Mouse (Mus musculus) gastrocnemius, postnatal 25 days (tissue): ENCODE results near the gene Nup160. TPM values are rescaled to one million over a fixed set of nuclear protein-coding genes. Genes with fewer than 3 reads are reported as not detected.

ENCODE experiments used
- DNase-seq: peaks from one replicate; pipeline ENCODE4 v3.0.0; 2022
- long read RNA-seq, 2 experiments: library from polyadenylated mRNA; stranded (forward); transcript quantifications; one replicate each; pipeline ENCODE4 v2.0.0; 2021
- total RNA-seq, 2 experiments: library from RNA; stranded (reverse); gene quantifications; 1 replicate in 1 of 2; 2 replicates in 1 of 2; pipeline ENCODE4 v1.2.3; 2021

The Nup160 gene
- total RNA-seq, result 1 to 10 TPM; 6.0 to 9.3 TPM
- long read RNA-seq, experiment 1, partial matches to known transcripts, result 2 of 3 reads
- long read RNA-seq, experiment 1, other reads (novel, unspliced or antisense), result 1 of 3 reads
- long read RNA-seq, experiment 2, partial matches to known transcripts, result 7 of 8 reads
- long read RNA-seq, experiment 2, other reads (novel, unspliced or antisense), result 1 of 8 reads

DNA sequence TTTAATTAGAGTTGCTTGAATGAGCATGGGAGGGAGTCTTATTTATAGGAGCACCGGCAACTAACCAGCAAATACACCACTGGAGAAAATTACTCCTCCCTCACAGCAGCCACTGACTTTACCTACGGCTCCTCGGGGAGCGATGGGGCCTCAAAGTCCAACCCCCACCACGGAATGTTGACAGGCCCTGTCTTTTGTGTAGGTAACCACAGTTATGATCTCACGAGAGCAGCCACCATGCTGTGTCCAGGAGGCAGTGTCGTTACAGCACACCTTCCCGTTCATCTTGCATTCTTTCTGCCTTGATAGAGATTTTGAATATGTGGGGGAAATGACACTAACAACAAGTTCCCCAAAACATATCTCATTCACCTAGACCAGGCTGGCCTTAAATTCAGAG, at the start of gene Nup160:
TSS of gene Nup160 (plus strand) at position 209 of the 400 bp plus-strand sequence.
- no peak for DNase-seq

DNA sequence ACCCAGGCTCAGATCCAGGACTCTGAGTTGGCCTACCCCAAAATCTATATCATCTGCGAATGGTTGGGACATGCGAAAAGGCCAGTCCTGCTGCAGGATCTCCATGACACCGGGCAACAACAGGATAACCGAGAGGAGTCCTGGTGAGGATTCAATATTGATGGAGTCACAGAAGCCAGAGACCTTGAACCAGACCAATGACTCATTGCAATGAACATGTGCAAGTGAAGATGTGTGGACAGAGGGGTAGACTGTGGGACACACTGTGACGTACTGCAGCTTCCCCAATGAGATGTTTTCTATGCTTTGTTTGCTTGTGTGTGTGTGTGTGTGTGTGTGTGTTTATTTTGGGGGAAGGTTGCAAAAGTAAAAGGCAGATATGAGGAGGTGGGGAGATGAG, 48.8 kb upstream of the Nup160 start:
- DNase-seq, result no peak

DNA sequence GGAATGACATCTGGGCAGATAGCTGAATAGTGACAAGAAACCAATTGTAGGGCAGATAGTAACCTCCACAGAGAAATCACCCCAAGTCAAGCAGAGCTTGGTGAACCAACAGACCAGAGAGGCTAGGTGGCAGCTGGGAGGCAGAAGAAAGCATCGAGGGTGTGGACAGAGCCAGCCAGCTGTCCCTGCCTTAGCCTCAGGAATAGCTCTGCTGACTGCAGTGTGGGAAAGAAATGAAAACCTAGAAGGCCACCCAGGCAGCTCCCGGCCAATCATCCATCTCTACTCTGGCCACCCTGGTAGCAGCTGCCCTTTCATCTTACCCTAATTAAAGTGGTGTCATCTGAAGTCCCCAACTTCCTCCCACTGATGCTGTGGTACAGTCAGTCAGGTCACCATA, 47.5 kb upstream of the Nup160 start:
- DNase-seq, result no peak

DNA sequence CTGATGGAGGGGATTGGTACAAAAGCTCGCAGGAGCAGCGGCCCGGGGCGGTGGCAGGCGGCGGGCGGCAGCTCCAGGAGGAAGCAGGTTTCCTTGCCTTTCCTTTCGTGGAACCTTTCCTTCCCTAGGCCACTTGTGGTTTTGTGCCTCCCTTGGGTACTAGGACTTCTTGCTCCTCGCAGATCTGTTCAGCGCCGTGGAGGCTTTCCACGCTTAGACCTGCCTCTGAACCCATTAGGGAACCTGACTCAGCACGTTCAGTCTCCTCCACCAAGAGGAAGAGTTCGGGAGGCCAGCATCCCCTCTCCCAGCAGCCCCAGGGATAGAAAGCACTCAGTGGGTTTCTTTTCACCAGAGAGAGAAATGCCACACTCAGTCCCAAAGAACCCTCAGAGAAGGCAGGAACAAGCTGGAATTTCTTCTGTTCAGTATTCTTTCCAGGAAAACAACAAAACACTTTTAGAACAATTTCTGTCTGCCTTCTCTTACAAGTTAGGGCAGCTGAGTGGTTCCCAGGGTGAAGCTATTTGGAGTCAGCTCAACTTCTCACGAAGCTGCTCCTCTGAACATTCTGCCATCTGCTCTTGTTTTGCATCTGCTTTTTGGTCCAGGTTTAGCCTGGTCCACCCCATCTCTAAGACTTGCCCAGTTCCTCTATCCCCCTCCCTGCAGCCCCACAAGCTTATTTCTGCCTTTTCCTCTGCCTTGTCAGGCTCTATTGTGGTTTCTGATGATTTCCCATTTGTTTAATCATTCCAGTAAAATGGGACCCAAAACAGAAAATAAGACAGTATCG, 44.9 kb upstream of the Nup160 start:
- no peak for DNase-seq

DNA sequence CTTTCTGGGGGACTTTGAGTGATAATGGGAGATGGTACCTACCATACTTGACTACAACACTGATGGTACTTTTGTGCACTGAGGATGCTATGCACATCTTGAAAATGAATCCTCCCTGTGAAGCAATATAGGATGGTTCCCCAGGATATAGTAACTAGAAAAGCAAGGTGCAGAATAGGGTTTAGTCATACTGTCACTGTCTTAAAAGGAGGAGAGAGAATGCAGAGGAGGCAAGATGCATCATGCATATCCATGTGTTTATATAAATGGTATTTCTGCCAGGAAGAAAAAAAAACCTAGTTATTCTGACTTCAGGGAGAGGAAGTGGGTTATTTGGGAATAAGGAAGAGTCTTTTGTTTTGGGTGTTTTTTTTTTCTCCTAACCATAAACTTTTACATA, 42.3 kb upstream of the Nup160 start:
- no peak for DNase-seq

DNA sequence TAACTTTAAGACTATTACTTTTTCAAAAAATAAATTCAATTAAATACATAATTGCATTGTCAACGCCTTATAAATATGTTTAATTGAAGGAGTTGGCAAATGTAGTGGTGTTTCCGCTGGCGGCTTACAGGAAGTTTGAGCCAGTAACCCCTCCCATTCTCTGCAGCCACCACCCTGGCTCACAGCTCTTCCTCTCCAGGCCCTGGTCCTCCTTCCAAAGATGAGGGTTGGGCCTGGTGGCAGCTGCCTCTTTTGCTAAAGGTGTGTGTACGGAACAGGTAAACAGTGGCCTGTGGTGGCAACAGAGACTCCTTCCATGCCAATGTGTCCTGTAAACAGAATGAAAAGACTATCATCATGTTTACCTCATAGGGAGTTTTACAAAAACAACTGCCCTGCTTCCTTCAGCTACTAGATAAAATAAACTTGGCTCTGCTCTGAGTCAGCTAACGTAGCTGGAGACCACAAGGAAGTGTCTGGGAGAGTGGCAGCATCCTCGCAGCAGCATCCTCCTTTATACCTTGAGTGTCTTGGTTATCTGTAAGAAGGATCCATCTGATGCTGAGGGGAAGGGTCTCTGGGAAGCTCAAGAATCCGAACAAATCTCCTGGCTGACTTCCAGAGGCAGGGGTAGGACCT, 41.8 kb upstream of the Nup160 start:
- DNase-seq, result no peak

DNA sequence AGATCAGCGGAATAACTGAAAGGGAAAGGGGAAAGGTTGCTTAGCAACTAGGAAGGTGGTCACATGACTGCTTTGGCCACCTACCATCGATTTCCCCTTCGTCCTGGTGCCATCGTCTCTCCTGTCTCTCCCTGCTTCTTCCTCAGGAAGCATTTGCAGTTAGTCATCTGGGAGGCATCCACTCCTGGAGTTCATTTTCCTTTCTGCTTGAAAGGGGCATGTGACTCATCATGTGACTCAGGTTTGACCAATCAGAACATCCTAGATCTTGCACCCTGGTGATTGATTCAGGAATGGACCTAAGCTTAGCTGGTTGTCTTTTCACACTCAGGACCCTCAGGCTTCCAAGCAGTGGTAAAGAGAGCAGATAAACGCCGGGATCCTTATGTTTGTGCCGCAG, 40.2 kb upstream of the Nup160 start:
- no peak for DNase-seq

DNA sequence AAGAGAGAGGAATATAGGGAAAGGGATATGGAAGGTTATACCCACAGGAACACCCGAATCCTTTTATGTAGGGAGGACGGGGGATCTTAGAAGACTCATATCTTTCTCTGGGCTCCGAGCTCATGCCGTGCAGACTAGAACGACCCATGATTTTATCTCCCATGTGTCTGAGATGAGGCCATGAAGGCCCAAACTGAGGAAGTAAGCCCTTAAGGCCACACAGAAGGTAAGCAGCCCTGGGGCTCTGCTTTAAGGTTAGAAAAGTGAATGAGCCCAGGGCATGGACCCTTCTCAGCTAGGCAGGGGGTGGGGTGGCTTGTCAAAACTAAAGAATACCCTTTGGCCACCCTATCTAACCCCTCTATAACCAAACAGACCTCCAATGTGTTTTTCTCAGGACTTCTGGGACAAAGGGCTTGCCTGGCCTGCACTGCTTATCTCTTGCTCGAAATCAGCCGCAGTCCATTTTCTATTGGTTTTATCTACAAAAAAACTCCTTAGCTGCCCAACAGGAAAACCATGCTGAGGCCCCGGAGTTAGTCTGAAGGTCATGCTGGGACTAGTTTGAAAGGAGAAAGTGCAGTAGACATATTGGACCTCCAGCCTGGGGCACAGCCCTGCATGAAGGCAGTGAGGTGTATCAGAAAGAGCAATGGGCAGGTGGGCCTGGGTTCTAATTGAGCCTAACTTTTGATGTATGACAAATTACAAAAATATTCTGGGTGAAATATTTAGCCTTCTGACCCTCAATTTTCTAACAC, 37.8 kb upstream of the Nup160 start:
- no peak for DNase-seq

DNA sequence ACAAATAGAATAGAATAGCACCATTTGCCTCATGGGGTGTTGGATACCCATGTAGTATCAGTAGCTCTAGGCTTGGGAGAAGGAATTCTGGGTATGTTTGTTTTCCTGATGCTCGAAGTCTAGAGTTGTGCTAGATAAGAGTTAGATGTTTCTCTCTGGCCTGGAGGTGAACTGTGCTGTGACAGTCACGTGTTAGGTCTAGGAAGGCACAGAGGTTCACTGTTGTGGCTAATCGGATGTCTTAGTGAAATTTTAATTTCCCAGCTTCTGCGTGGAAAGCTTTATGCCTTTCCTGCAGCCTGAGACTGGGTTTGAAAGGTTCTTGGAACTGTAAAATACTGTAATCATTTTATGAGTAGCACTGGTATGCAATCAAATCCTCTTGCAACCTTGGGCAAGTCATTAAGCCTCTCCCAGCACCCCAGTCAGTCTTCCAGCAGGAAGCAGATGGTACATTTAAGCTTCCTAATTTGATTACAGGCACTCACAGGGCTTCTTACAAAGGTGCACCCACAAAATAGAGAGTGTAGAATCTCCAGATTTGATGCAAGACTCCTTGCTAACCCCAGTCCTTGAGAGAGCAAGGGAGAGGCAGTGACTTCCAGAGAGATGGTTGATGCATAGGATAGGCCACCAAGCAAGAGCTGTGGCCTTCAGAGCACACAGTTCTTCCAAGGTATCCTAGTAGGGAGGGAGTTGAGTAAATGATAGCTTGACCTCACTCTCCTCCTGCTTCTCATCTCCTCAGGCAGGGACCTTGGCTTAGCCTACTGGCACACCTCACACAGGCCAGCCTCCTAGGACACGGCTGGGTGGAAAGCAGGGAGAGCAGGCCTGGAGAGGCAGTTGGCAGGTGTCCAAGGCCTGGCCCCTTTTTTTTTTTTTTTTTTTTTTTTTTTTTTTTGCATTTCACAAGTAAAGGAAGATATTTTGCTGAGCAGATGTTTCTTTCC, 37.0 kb upstream of the Nup160 start:
- DNase-seq, result no peak

DNA sequence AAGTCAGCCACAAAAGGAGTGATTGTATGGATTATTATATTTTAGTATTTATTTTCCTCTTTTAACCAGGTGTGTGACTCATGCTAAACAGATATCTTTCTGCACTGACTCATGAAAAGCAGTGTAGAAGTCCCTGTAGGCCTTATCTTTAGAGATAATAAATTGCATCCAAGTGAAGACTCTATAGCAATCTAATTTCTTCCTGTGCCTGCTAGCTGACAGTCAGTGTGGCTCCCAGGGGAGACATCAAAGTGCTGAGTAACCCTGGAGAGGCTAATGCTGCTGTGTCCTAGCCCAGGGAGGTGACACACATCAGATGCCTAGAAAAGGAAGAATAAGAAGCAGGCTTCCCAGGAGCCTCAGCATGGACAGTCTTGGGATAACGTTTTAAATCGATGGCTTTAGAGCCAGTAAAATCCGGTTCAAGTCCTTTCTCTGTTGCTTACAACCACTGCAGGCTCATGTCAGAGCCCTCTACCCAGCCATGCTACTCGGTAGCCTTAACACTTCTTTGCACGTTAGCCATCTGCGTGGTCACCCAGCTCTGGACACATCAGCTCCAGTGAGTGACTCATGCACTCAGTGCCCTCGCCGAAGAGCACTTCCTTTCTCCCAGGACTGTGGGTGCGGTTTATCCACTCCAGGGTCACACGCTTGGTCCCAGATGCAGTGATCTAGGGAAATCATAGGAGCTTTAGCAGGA, 35.9 kb upstream of the Nup160 start:
- no peak for DNase-seq

DNA sequence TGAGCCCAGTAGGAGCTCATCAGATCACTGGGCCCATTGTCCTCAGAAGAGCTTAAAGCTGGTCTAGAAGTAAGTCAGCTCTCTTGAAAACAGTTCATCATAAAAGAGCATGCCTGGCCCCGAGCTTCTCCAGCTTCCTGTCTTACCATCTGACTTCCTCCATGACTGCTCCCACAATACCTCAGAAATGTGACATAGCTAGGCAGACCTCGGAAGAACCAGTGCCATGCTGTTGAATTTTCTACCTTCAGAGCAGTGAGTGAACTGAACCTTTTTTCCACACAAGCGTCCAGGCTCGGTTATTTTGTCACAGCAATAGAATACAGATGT, 35.3 kb upstream of the Nup160 start:
- DNase-seq, result no peak

DNA sequence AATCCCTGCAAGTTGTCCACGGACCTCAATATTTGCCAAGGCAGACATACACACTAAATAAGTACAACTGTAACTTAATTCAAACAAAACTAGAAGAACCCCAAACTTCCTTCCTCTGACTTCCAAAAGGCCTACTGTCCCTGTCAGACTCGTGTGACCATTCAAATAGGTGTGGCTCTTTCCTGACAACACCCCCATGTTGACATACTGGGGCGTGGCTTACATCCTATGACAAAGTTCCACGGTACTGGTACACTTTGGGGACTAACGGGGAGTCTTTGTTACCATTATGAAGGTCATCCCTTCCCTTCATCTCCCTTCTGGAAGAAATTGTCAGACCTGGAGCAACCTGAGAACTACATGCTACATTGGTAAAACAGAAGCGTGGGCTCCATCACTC, 29.9 kb upstream of the Nup160 start:
- DNase-seq, result no peak

DNA sequence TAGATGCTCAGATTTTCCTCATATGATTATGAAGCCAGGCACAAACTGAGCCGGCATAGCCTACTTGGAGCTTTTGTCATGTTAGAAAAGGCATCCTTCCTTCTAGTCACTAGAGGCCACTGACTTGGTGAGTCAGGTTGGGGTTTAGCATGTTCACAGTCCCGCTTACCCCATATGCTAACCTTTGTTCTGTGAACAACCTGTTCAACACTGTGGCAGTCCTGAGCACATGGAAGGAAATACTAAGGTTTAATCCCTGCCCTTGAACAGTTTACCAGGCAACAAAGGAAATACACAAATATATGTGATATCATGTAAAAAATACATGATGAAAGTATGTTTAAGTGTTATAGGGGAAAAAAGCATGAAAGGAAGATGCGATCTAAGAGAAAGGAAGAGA, 27.6 kb upstream of the Nup160 start:
- DNase-seq, result no peak

DNA sequence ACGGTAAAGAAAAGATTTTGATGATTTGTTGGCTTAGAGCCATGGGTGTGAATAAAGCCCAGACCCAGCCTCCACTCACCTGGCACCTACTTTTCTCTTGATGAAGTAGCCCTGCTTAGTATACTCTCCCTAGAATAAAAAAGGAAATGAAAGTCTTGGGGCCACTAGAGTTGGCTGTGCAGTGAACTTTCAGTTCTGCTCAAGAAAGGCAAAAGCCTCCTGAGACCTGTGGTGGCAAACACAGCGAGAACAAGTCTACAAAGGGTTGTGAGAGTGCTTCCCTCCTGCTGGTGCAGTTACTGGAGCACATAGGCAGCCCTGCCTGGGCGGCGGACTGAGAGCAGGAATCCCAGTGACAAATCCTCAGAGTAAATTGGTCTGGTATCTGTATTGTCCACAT, 27.1 kb upstream of the Nup160 start:
- DNase-seq, result no peak

DNA sequence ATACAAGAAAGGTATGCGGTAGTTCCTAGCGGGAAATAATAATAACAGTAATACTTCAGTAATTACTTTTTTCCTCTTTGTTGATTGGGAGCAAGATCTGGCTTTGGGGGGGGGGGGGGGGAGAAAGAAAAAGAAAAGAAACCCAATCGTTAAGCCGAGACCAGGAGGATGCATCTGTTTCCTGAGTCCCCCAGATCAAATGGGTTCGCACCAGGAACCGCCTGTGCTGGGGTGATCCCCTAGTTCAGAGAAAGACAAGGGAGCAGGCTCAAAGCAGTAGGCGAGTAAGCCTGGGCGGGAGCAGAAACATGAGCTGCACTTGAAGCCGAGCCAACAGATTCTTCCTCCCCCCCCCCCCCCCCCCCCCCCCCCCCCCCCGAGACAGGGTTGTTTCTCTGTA, 24.9 kb upstream of the Nup160 start:
- no peak for DNase-seq

DNA sequence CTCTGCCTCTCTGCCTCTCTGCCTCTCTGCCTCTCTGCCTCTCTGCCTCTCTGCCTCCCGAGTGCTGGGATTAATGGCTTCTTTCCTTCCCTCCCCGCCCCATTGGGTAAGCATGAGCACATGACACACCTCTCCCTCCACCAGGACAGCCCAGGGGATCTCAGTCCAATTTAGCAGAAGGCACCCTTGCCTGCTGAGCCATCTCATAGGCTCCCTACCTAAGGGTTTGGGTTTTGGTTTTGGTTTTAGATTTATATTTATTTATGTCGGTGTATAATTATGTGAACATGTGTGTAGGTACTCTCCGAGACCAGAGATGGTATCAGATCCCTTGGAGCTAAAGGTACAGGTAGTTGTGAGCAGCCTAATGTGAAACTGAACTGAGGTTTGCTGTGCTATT, 24.0 kb upstream of the Nup160 start:
- no peak for DNase-seq

DNA sequence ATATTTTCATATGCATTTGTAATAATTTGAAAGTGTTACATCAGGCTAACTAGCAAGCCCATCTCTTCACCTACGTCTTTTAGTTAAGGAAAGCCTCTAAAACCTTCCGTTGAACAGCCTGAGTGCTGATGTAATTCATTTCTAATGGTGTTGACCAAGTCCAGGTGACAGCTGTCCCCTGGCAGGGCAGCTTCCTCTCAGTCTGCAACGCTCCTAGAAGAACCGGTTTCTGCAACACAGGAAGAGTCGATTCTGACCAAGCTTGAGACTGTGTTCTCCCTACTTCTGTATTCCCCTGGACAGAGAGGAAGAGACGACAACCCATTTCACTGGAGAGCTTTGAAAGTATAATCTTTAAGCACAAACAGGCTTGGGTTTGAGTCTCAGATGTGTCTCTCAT, 21.6 kb upstream of the Nup160 start:
- no peak for DNase-seq

DNA sequence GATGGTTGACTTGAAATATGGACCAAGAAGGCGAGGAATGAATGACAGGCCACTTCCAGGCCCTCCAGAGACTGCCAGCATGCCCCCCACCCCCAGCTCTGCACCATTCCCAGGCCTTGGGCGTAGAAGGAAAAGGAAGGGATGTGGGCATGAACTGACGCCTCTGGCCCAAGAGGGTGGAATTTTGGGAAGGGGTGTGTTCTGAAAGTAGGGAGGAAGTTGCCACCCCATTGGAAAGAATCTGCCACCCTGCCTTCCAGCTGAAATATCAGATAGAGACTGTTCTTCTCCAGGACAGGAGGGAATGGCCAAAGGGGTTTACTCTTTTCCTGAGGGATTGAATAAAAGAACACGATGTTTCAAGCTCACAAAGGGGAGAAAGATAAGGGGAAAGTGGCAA, 18.4 kb upstream of the Nup160 start:
- DNase-seq, result no peak

DNA sequence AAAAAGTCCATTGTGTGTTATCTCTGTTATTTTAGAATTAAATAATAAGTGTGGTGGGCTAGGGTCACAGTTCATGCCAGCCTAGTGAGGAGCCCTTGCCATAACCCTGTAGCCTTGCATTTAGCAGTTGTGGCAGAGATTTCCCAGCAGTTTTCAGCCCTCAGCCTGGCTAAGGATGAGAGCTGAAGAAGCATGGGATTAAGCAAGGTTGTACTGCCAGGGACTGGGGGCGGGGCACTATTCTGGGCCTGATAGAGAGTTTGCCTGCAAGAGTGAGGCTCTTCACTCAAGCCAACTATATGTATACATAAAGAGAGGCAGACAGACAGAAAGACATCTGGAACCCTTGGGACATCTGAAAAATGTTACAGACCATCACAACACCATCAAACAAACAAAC, 18.0 kb upstream of the Nup160 start:
- DNase-seq, result no peak

DNA sequence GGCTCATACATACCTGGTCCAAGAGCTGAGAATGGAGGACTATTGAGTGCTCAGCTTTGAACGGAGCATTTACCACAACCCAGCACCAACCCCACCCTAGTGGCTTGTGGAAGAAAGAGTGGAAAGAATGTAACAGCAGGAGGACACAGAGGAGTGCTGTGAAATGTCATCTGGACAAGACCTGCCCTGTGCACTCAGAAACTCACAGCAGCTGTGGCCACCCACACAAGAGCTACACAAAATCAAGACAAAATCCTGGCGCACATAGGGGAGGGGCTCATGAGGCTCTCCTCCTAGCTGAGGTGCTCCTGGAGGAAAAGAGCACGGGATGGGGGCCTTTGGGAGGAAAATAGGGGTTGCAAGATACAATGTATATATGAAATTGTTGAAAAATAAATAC, 17.4 kb upstream of the Nup160 start:
- DNase-seq, result no peak

DNA sequence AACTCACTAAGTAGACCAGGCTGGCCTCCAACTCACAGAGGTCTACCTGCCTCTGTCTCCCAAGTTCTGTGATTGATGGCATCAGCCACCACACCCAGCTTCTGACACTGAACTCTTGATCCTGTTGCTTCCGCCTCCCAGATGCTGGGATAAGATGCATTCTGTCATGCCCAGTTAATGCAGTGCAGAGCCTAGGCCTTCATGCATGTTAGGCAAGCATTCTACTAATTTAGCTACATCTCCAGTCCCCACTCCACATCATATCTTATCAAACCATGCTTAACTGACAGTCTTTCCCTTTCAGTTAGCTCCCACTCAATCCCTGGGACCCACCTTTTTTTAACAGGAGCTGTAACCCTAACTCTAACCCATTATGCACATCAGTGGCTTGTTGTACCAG, 16.1 kb upstream of the Nup160 start:
- no peak for DNase-seq
